Mouse (Mus musculus): ENCODE measurements around the gene Wdr1. TPM values are rescaled to one million over a fixed set of nuclear protein-coding genes. Genes with fewer than 3 reads are reported as not detected.
A peak's percentile ranks its signal among the peaks of the same experiment; 100 is the strongest.

Gene Wdr1
- total RNA-seq, 2 experiments from 2014 or later, result 194 to 201 TPM

GRCm38 (mm10) chr5:38544423-38545415 lies 18.3 kb downstream of the Wdr1 start:
- no peak for DNase-seq (ENCODE audit: low spot score in 2 of 2)

- peak in 1 of 2 experiments; percentile 46 for DNase-seq (ENCODE audit: low spot score in 2 of 2)
Measured at GRCm38 (mm10) chr5:38543496-38544217, 19.4 kb downstream of the Wdr1 start.

DNA sequence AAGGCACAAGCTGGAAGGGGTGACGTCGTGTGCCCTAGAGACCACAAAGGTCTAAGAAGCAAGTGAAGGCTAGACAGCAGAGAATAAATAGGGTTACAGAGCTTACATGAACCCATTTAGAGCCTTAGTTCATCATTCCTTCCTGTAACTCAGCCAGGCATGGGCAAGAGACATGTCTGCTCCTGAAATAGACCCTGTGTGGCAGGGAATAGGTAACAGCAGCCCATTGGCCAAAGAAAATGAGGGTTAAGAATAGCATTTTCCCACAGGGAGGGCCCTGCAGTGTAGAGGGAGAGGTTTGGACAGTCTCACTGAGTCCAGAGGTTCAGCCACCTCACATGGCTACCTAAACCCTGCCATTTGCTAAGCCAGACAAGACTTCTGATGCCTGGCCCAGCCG lies 21.3 kb downstream of the Wdr1 start:
- DNase-seq (ENCODE audit: low spot score in 2 of 2), result no peak

- DNase-seq (ENCODE audit: low spot score in 2 of 2), result no peak
Measured at GRCm38 (mm10) chr5:38540898-38541297, 22.1 kb downstream of the Wdr1 start.

- DNase-seq (ENCODE audit: low spot score in 2 of 2), result no peak
Measured at GRCm38 (mm10) chr5:38538508-38538907, 24.5 kb downstream of the Wdr1 start.

DNA sequence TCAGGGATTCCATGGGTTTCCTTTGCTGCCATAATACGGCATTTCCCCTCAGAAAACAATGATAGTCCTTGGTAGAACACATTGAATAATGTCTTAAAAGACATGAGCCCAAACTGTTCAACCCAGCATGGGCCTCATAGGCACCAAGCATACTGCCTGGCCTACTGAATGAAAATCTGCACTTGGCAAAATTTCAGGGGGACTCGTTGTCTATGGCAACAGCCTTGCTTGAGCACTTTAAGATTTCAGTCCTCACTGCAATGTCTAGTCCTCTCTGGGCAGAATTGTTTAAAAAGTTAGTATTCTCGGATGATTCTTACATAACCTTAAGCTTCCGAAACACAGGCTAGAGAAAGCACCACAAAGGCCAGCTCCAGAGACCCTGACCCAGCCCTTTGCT lies 25.2 kb downstream of the Wdr1 start:
- DNase-seq (ENCODE audit: low spot score in 2 of 2), result peak in 1 of 2 experiments; percentile 58

GRCm38 (mm10) chr5:38536822-38537221 lies 26.2 kb downstream of the Wdr1 start:
- DNase-seq (ENCODE audit: low spot score in 2 of 2), result no peak

DNA sequence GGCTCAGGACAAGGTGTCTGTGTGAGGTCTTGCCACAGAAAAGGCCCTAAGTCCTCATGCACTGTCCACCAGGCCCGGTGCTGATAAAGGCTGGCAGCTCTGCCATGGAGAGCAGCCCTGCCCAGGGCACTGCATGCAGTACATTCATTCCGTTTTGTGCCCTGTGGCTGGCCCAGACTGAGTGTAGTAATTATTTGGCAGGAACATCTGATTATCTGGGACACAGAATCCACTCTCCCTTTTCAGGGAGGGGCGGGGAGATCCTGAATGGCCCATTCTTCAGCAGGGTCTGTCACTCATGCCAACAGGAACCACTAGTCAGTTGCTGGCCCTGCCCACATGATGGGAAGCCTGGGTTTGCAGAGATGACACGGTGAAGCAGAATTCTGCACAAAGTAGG lies 30.9 kb downstream of the Wdr1 start:
- DNase-seq (ENCODE audit: low spot score in 2 of 2), result peak; percentile 28 to 75

GRCm38 (mm10) chr5:38529724-38530428 lies 33.1 kb downstream of the Wdr1 start:
- DNase-seq (ENCODE audit: low spot score in 2 of 2), result no peak

DNA sequence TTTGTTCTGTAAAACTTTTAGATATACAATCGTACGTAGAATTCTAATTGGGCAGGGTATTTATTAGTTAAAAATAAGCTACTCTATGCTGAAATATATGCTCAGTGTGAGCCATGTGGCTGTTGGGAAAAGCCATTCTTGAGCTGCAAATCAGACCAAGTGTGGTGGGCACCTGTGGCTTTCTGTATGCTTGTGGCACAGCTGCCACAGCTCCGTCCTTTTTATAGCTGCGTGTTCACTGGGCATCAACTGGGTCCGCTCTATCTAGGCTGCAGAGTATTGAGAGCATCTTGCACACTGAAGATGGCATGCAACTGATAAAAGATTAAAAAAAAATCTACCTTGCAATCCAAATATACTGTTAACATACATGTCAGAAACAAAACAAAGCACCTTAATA lies 40.0 kb downstream of the Wdr1 start:
- DNase-seq (ENCODE audit: low spot score in 2 of 2), result no peak

DNA sequence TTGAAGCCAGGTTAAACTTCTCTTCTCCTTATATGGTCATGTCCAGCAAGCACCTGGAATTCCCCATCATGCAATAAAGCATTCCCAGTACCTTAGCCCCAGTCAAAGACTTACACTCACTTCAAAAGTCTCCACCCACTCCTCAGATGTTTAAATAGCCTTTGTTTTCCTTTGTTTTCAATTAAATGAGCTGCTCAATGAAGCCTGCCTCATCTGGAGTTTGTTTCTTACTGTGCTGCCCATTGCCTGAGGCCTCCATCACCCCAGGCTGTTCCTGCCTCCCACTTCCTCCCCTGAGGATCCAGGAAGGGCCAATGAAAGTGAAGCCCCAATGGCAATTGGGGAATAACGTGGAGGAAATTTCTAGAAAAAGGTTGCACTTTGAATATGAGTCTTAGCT lies 42.2 kb downstream of the Wdr1 start:
- DNase-seq (ENCODE audit: low spot score in 2 of 2), result no peak

DNA sequence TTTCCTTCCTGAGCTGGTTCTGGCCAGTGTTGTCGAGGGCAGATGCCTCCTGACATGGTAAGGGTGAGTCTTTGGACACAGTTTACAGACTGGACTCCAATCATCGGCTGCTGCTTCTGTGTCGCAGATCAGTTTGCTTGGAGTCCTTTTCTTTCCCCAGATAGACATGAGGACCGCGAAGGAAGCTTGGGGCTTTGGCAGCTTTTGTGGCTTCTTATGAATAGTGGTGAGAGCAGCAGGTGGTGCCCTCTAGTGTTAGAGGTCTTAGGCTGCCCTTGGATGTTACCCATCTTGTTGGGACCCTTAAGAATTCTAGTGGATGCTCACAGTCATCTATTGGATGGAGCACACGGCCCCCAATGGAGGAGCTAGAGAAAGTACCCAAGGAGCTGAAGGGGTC lies 46.8 kb downstream of the Wdr1 start:
- peak; percentile 28 to 74 for DNase-seq (ENCODE audit: low spot score in 2 of 2)

DNA sequence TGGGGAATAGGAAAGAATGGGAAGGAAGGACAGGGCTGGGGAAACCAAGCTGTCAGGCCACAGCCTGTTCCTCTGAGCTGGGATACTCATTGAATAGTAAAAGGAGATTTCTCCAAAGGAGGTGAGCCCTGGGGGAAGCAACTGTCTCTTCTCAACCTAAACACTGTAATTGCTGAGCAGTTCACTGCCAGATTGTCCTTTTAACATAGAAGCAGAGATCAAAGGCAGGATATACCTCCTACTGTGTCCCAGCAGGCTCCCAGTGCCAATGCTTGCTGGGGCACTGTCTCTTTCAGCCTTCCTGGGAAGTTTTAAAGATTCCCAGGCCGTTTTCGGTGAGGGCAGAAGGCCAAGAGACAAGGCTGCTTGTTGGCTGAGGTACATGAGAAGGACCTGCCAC lies 50.0 kb downstream of the Wdr1 start:
- DNase-seq (ENCODE audit: low spot score in 2 of 2), result no peak

DNA sequence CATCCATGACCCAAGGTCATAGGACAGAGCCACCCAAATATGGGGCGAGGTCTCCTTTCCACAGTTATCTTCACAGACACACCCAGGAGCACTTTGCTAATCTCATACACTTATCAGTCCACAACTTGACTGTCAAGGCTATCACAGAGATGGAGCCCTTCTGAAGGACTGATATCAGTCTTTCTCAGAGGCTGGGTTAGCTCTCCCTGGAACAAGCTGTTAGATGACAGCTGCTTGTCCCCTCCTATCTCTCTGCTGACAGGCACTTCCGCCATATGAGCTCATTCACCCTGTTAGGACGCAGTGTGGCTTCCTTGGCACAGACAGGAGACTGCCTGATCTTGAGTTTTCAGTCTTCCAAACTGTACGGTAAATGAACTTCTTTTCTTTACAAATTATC lies 53.5 kb downstream of the Wdr1 start:
- no peak for DNase-seq (ENCODE audit: low spot score in 2 of 2)

DNA sequence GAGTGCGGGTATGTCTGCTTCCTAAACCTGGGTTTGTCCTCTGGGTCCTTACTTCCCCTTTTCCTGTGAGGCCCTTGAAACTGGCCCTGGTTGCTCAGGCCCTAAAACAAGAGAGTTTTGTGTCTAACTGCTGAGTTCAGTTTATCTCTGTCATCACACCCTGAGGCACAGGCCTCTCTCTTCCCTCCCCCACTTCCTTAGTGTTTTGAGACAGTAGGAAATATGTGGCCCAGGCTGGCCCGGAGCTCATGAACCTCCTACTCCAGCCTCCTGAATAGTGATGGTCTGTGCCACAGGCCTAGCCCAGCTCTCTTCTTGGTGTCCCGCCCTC lies 57.6 kb downstream of the Wdr1 start:
- DNase-seq (ENCODE audit: low spot score in 2 of 2), result no peak

DNA sequence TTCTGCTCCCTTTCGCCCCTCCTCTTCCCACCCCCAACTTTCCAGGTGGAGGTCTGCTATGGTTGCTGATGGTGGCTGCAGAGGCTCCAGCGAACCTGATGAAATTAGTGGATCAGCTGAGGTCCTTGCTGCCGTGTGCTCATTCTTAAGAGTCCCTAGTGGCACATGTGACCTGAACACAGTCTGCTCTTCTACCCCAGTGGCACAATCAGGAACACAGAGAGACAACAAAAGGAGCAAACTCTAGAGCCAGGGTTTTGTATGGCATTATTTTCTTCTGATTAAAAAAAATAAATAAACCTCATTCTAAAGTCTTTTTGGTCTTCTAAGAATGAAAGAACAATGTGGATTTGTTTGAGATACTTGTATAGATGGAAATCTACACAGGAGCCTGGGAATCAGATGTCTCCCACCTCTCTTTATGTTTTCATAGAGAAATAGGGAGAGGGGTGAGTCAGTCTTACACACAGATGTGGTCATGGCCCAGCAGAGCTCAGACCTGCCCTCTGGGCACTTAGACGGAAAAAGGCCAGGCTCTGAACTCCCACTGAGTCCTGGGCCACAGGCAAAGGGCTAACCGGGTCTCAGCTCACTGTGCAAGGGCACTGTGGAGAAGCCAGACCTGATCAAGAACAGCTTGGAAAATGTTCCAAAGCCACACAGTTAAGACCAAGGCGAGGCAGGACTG lies 58.1 kb downstream of the Wdr1 start:
- DNase-seq (ENCODE audit: low spot score in 2 of 2), result no peak

- DNase-seq (ENCODE audit: low spot score in 2 of 2), result no peak
Measured at GRCm38 (mm10) chr5:38504116-38504515, 58.9 kb downstream of the Wdr1 start.

DNA sequence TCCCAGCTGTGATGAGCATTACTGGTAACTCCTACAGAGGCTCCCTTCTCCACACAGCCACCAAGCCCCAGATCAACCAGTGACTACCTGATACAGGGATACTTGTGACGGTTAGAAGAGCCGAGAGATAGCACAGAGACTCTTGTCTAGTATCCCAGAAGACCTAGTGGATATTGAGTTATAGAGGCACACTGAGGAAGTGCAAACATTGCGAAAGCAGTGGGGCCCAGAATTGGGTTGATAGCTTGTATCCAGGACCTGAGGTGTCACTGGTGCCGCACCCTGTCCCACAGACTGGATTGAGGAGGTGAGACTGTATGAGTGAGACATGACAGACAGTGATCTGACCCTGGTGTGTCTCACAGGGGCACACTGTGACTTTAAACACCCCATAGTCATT lies 60.0 kb downstream of the Wdr1 start, which contains the start of gene Slc2a9:
Slc2a9 (minus strand) TSS at position 152 of the 400 bp plus-strand sequence.
- DNase-seq (ENCODE audit: low spot score in 2 of 2), result no peak

GRCm38 (mm10) chr5:38500043-38500442 lies 63.0 kb downstream of the Wdr1 start:
- no peak for DNase-seq (ENCODE audit: low spot score in 2 of 2)

- DNase-seq (ENCODE audit: low spot score in 2 of 2), result peak in 1 of 2 experiments; percentile 32
Measured at GRCm38 (mm10) chr5:38499316-38499811, 63.7 kb downstream of the Wdr1 start.

DNA sequence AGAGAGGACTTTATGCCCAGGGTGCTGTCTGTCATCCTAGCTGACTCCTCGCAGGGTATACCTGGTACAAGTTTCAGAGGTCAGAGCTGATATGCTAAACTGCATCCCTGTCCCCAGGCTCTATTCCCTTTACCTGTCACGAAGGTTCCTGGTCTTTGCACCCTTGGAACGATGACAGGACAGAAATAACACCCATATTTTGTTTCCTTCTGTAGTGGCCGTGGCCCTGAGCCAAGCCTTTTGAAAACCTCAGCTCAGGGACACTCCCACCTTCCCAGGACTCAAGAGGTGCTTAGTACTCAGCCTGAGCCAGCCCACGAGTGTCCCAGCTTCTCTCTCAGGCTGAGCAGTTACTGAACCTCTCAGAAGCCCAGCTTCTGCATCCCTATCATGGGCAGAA lies 64.5 kb downstream of the Wdr1 start:
- no peak for DNase-seq (ENCODE audit: low spot score in 2 of 2)
